Mouse (Mus musculus) brain, embryonic 14.5 days (tissue): ENCODE results near the gene Pkp2.

Experiments
- CTCF ChIP-seq: fragments of 200-500 bp; IDR thresholded peaks from 2 replicates; pipeline ENCODE4 v1.5.1; 2012; ENCODE audit warnings: inconsistent platforms, mild to moderate bottlenecking, moderate library complexity, borderline replicate concordance; ENCODE audit not compliant: insufficient read depth, insufficient read length; ENCODE audit errors: extremely low read depth
- POLR2A ChIP-seq: fragments of 200-500 bp; IDR thresholded peaks from 2 replicates; pipeline ENCODE4 v1.6.1; 2012; ENCODE audit warnings: mild to moderate bottlenecking, inconsistent platforms, borderline replicate concordance; ENCODE audit not compliant: poor library complexity, insufficient read depth, insufficient read length, severe bottlenecking; ENCODE audit errors: extremely low read depth

DNA sequence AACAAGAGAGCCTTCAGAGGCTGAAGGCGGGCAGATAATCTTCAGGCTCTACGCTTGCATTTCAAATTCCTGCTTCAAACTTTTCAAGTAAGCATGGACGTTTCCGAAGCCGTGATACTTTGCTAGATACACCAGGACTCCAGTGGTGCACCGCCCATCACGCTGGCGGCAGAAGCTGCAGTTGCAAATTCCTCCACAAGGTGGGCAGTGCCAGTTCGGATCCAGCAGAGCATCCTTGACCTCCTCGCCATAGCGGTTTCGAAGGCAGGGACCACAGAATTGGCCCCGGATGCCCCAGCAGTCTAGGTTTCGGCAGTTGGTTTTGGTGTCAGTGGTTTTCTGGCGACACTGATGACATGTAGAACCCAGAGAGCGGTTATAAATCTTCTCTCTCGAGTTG, 15.7 kb upstream of the Pkp2 start:
- TF ChIP-seq CTCF, result no peak
- no peak for TF ChIP-seq POLR2A
